Mouse (Mus musculus): ENCODE measurements around the gene Cadm1.

- TF ChIP-seq CTCF (IDR thresholded peaks at IDR 0.05; ENCODE audit: borderline replicate concordance, control insufficient read depth, extremely low read depth, insufficient read depth, low read length, poor library complexity) (no peak), POLR2A (IDR thresholded peaks at IDR 0.05; ENCODE audit: control insufficient read depth, extremely low read depth, insufficient read depth, low read length, poor library complexity) (no peak)
These were observed 129.6 kb downstream of the Cadm1 start for GRCm38 (mm10) chr9:47659366-47660090.

All from thymus, adult 2 months (tissue).